Mouse (Mus musculus) lung, postnatal 14 days (tissue): ENCODE measurements around the gene Inafm2.

ENCODE experiments used
- DNase-seq: peaks from one replicate; pipeline ENCODE4 v3.0.0; 2021

The Inafm2 gene

GRCm38 (mm10) chr2:118760311-118761025, 14.9 kb downstream of the Inafm2 start:
- no peak for DNase-seq

GRCm38 (mm10) chr2:118761358-118761757, 15.8 kb downstream of the Inafm2 start:
- DNase-seq, result no peak

GRCm38 (mm10) chr2:118761906-118762783, 16.6 kb downstream of the Inafm2 start, which contains the start of gene Ccdc9b:
TSS of gene Ccdc9b (minus strand) at chr2:118762661.
- peak; percentile 97 for DNase-seq

GRCm38 (mm10) chr2:118762784-118763148, 17.2 kb downstream of the Inafm2 start:
- no peak for DNase-seq

GRCm38 (mm10) chr2:118763469-118763868, 17.9 kb downstream of the Inafm2 start:
- peak; percentile 71 for DNase-seq

- peak; percentile 66 for DNase-seq
Observed at GRCm38 (mm10) chr2:118764094-118764831, 18.7 kb downstream of the Inafm2 start.

GRCm38 (mm10) chr2:118764875-118765274, 19.3 kb downstream of the Inafm2 start:
- no peak for DNase-seq

GRCm38 (mm10) chr2:118766041-118767033, 20.8 kb downstream of the Inafm2 start:
- no peak for DNase-seq

GRCm38 (mm10) chr2:118772158-118772874, 26.8 kb downstream of the Inafm2 start, which contains the start of gene Phgr1:
TSS of gene Phgr1 (plus strand) at chr2:118772769.
- no peak for DNase-seq

- no peak for DNase-seq
Observed at GRCm38 (mm10) chr2:118774536-118774935, 29.0 kb downstream of the Inafm2 start.

GRCm38 (mm10) chr2:118775396-118775795, 29.8 kb downstream of the Inafm2 start:
- DNase-seq, result no peak

- DNase-seq, result no peak
Observed at GRCm38 (mm10) chr2:118775846-118776245, 30.3 kb downstream of the Inafm2 start.

- no peak for DNase-seq
Observed at GRCm38 (mm10) chr2:118776295-118776694, 30.7 kb downstream of the Inafm2 start.

- DNase-seq, result no peak
Observed at GRCm38 (mm10) chr2:118778418-118778817, 32.9 kb downstream of the Inafm2 start.

GRCm38 (mm10) chr2:118779065-118779464, 33.5 kb downstream of the Inafm2 start:
- DNase-seq, result no peak

- peak; percentile 96 for DNase-seq
Observed at GRCm38 (mm10) chr2:118779504-118780480, 34.2 kb downstream of the Inafm2 start, which contains the start of gene Disp2. TSS of gene Disp2 (plus strand) at chr2:118779719.

GRCm38 (mm10) chr2:118781115-118781514, 35.6 kb downstream of the Inafm2 start:
- no peak for DNase-seq

GRCm38 (mm10) chr2:118782303-118782702, 36.7 kb downstream of the Inafm2 start:
- no peak for DNase-seq

- DNase-seq, result no peak
Observed at GRCm38 (mm10) chr2:118783093-118783492, 37.5 kb downstream of the Inafm2 start.

GRCm38 (mm10) chr2:118783663-118784062, 38.1 kb downstream of the Inafm2 start:
- DNase-seq, result no peak
